Mouse (Mus musculus): ENCODE results near the gene Casc3. TPM values are rescaled to one million over a fixed set of nuclear protein-coding genes. Genes with fewer than 3 reads are reported as not detected.

The Casc3 gene
- polyA plus RNA-seq, 1 experiment: 3.3 TPM

- TF ChIP-seq TAL1 (IDR thresholded peaks at IDR 0.05; ENCODE audit: low read length): no peak
- no peak for TF ChIP-seq GATA1 (IDR thresholded peaks at IDR 0.05; ENCODE audit: low read length)
- H3K4me1 ChIP-seq (ENCODE audit: control insufficient read depth): peaks cover 98% of the 10 kb centered on the region
- no peaks in the 10 kb centered on the region for H3K9me3 ChIP-seq (ENCODE audit: control insufficient read depth, low read length)
- no peak overlapping the region for H3K4me3 ChIP-seq (replicated peaks)
- peaks cover 37% of the 10 kb centered on the region for H3K36me3 ChIP-seq (ENCODE audit: control insufficient read depth)
- no peaks in the 10 kb centered on the region for H3K27me3 ChIP-seq (ENCODE audit: control insufficient read depth)
Observed at GRCm38 (mm10) chr11:98770096-98770975, 34.4 kb upstream of the Casc3 start.

GRCm38 (mm10) chr11:98771131-98771530, 33.6 kb upstream of the Casc3 start:
- Histone ChIP-seq H3K4me3 (replicated peaks) (no peak overlapping the region), H3K9me3 (ENCODE audit: control insufficient read depth, low read length) (no peaks in the 10 kb centered on the region), H3K4me1 (ENCODE audit: control insufficient read depth) (peaks cover 98% of the 10 kb centered on the region)

GRCm38 (mm10) chr11:98771844-98772525, 32.7 kb upstream of the Casc3 start:
- peaks cover 26% of the 10 kb centered on the region for H3K36me3 ChIP-seq (ENCODE audit: control insufficient read depth)
- TF ChIP-seq GATA1 (IDR thresholded peaks at IDR 0.05; ENCODE audit: low read length) (no peak), TAL1 (IDR thresholded peaks at IDR 0.05; ENCODE audit: low read length) (no peak)
- H3K4me3 ChIP-seq (replicated peaks): no peak overlapping the region
- no peaks in the 10 kb centered on the region for H3K27me3 ChIP-seq (ENCODE audit: control insufficient read depth)
- H3K9me3 ChIP-seq (ENCODE audit: control insufficient read depth, low read length): no peaks in the 10 kb centered on the region
- peaks cover 98% of the 10 kb centered on the region for H3K4me1 ChIP-seq (ENCODE audit: control insufficient read depth)

More at GRCm38 (mm10) chr11:98771131-98771530, 33.6 kb upstream of the Casc3 start:
- no peak for TF ChIP-seq TAL1 (IDR thresholded peaks at IDR 0.05; ENCODE audit: low read length)
- Histone ChIP-seq H3K27me3 (ENCODE audit: control insufficient read depth) (no peaks in the 10 kb centered on the region), H3K36me3 (ENCODE audit: control insufficient read depth) (peaks cover 31% of the 10 kb centered on the region)

- H3K36me3 ChIP-seq (ENCODE audit: control insufficient read depth): peaks cover 26% of the 10 kb centered on the region
- H3K4me3 ChIP-seq (replicated peaks): no peak overlapping the region
- no peaks in the 10 kb centered on the region for H3K27me3 ChIP-seq (ENCODE audit: control insufficient read depth)
- no peak for TF ChIP-seq GATA1 (IDR thresholded peaks at IDR 0.05; ENCODE audit: low read length)
- no peak for TF ChIP-seq TAL1 (IDR thresholded peaks at IDR 0.05; ENCODE audit: low read length)
- H3K4me1 ChIP-seq (ENCODE audit: control insufficient read depth): peaks cover 95% of the 10 kb centered on the region
- H3K9me3 ChIP-seq (ENCODE audit: control insufficient read depth, low read length): no peaks in the 10 kb centered on the region
Observed at GRCm38 (mm10) chr11:98772667-98773171, 32.0 kb upstream of the Casc3 start.

- H3K9me3 ChIP-seq (ENCODE audit: control insufficient read depth, low read length): no peaks in the 10 kb centered on the region
Observed at GRCm38 (mm10) chr11:98773635-98774295, 30.9 kb upstream of the Casc3 start.

GRCm38 (mm10) chr11:98774582-98775347, 29.9 kb upstream of the Casc3 start, which contains the start of gene Nr1d1:
TSS of gene Nr1d1 (minus strand) at chr11:98775333.
- no peaks in the 10 kb centered on the region for H3K27me3 ChIP-seq (ENCODE audit: control insufficient read depth)
- no peaks in the 10 kb centered on the region for H3K9me3 ChIP-seq (ENCODE audit: control insufficient read depth, low read length)
- peaks cover 13% of the 10 kb centered on the region for H3K36me3 ChIP-seq (ENCODE audit: control insufficient read depth)
- H3K4me1 ChIP-seq (ENCODE audit: control insufficient read depth): peaks cover 74% of the 10 kb centered on the region
- H3K4me3 ChIP-seq (replicated peaks): peak within 1 kb of the TSS; percentile 55
- TF ChIP-seq TAL1 (IDR thresholded peaks at IDR 0.05; ENCODE audit: low read length) (no peak), GATA1 (IDR thresholded peaks at IDR 0.05; ENCODE audit: low read length) (no peak)

More at GRCm38 (mm10) chr11:98773635-98774295, 30.9 kb upstream of the Casc3 start:
- Histone ChIP-seq H3K36me3 (ENCODE audit: control insufficient read depth) (peaks cover 22% of the 10 kb centered on the region), H3K4me1 (ENCODE audit: control insufficient read depth) (peaks cover 84% of the 10 kb centered on the region), H3K27me3 (ENCODE audit: control insufficient read depth) (no peaks in the 10 kb centered on the region), H3K4me3 (replicated peaks) (peak overlapping the region; percentile 55)
- TF ChIP-seq GATA1 (IDR thresholded peaks at IDR 0.05; ENCODE audit: low read length) (no peak), TAL1 (IDR thresholded peaks at IDR 0.05; ENCODE audit: low read length) (no peak)

- H3K9me3 ChIP-seq (ENCODE audit: control insufficient read depth, low read length): no peaks in the 10 kb centered on the region
- TF ChIP-seq GATA1 (IDR thresholded peaks at IDR 0.05; ENCODE audit: low read length): no peak
- peaks cover 67% of the 10 kb centered on the region for H3K4me1 ChIP-seq (ENCODE audit: control insufficient read depth)
- peak overlapping the region; percentile 55 for H3K4me3 ChIP-seq (replicated peaks)
- H3K36me3 ChIP-seq (ENCODE audit: control insufficient read depth): peaks cover 6% of the 10 kb centered on the region
- no peaks in the 10 kb centered on the region for H3K27me3 ChIP-seq (ENCODE audit: control insufficient read depth)
Observed at GRCm38 (mm10) chr11:98775348-98776051, 29.2 kb upstream of the Casc3 start.
